Mouse (Mus musculus) erythroblast, embryonic 14.5 days (primary cell): ENCODE data around the gene Ralgds. TPM values are rescaled to one million over a fixed set of nuclear protein-coding genes. Genes with fewer than 3 reads are reported as not detected.

ENCODE experiments used
- H3K27me3 ChIP-seq: 2 replicates; pipeline ENCODE4 v1.6.1; 2012; ENCODE audit warnings: inconsistent platforms; ENCODE audit not compliant: control insufficient read depth
- H3K36me3 ChIP-seq: 2 replicates; pipeline ENCODE4 v1.6.1; 2012; ENCODE audit warnings: mild to moderate bottlenecking, inconsistent platforms; ENCODE audit not compliant: control insufficient read depth
- H3K4me1 ChIP-seq: 2 replicates; pipeline ENCODE4 v1.6.1; 2012; ENCODE audit warnings: inconsistent platforms; ENCODE audit not compliant: control insufficient read depth
- H3K4me3 ChIP-seq: replicated peaks from 2 replicates; pipeline ENCODE3; 2012; ENCODE audit warnings: moderate library complexity, mild to moderate bottlenecking, inconsistent platforms
- H3K9me3 ChIP-seq: 2 replicates; pipeline ENCODE4 v1.6.1; 2012; ENCODE audit warnings: low read length, inconsistent platforms, mixed read lengths; ENCODE audit not compliant: control insufficient read depth
- GATA1 ChIP-seq: IDR thresholded peaks from 2 replicates; pipeline ENCODE4 v1.6.1; 2012; ENCODE audit warnings: low read length, inconsistent platforms, mixed read lengths
- TAL1 ChIP-seq: IDR thresholded peaks from 3 replicates; pipeline ENCODE4 v1.6.1; 2012; ENCODE audit warnings: low read length, inconsistent platforms, mixed read lengths
- polyA plus RNA-seq: library from polyadenylated mRNA; stranded (reverse); fragments of >175 nt; gene quantifications from 2 replicates; pipeline ENCODE4 v1.2.3, GENCODE M21; 2012

Ralgds gene
- polyA plus RNA-seq, 1 experiment, result 0.06 TPM

DNA sequence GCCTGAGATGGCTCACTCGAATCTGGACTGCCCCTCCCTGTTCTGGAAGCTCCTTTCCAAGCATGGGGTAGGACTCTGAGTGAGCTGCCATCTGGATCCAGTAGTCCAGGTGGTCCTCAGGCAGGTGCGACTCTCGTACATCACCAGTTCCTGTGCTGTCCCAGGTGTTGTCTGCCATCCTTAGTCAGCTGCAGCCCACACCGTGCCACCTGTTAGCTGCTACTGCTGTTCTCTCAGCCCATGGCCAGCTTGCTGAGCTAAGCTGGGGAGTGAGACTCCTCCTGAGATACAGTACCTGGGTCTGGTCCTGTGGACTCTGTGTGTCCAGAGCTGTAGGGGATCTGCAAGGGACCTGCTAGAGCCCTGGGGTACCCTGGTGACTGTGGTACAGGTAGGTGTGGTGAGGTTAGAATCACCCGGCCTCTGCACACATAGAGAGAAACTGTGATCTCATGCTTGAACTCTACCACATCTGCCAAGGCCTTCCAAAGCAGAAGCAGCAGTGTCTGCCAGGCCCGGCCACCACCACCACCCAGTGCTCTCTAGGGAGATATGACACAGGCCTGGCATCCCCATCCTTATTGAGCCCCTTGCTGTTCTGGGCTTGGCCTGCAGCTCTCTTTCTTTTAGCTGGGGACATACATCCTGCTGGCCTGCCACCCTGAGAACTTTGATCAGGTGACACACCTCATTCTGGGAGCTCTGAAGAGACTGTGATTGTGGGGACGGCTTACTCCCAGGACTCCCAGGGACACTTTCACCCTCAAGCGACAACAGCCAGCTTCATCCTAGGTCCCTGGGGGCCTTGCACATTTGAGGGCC, 25.3 kb downstream of the Ralgds start:
- Histone ChIP-seq H3K4me1 (peaks cover 5% of the 10 kb centered on the region), H3K9me3 (no peaks in the 10 kb centered on the region), H3K27me3 (peaks cover 12% of the 10 kb centered on the region), H3K4me3 (no peak overlapping the region), H3K36me3 (no peaks in the 10 kb centered on the region)
- TF ChIP-seq GATA1 (no peak), TAL1 (no peak)

DNA sequence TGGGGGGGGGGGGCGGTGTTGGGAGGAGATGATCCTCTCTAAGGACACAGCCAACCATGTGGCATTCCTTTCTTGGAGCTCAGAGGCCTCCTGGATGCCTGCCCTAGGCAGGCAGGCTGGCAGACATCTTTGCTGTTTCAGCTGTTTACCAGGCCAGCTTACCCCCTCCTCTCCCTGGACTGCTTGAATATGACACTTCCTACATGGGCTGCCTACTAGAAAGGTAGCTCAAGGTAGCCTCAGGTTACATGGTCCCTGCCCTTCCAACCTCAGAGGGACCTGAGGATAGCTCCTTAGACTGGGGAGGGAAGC, 25.8 kb downstream of the Ralgds start:
- H3K36me3 ChIP-seq, result no peaks in the 10 kb centered on the region
- no peaks in the 10 kb centered on the region; the same call in 1 of the 2 replicates for H3K4me1 ChIP-seq
- H3K9me3 ChIP-seq, result no peaks in the 10 kb centered on the region
- TF ChIP-seq TAL1 (no peak), GATA1 (no peak)
- H3K4me3 ChIP-seq, result no peak overlapping the region
- peaks cover 6% of the 10 kb centered on the region for H3K27me3 ChIP-seq

DNA sequence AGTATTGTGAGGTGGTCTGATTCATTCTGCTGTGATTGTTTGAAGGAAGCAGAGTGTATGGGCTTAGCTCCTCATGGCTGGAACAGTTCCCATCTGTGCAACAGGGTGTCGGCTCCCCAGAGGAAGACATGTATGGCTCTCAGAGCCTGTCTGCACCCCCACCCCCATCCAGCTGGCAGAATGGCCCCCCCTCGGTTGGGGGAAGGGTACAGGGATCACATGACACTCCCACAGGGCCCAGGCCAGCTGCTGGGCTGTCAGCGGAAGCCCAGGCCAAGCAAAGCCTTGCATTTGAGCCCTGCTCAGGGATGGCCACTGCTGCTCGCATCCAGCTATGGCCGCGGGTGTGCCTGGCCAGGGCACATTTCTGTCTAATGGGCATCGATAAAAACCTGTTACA, 26.3 kb downstream of the Ralgds start:
- no peak for TF ChIP-seq GATA1
- no peak for TF ChIP-seq TAL1
- Histone ChIP-seq H3K9me3 (no peaks in the 10 kb centered on the region), H3K27me3 (peaks cover 2% of the 10 kb centered on the region), H3K4me3 (no peak overlapping the region), H3K4me1 (no peaks in the 10 kb centered on the region; the same call in 1 of the 2 replicates), H3K36me3 (no peaks in the 10 kb centered on the region)

DNA sequence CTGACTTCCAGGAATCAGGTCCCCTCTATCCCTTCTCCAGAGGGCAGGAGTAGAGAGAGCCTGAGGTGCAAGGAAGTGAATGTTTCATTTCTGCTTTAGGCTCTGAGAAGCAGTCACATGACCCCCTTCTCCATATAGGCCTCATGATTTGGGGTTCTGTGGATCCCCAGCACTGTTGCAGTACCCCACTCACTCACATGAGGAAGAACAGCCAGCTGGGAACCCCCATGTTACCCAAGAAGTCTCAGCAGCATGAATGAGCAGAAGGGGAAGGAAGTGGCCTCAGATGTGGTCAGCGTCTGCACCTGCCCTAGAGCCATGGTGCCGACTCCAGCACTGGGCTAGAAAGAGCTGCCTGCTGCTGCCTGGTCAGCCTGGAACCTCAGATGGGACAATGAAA, 27.0 kb downstream of the Ralgds start:
- Histone ChIP-seq H3K4me3 (no peak overlapping the region), H3K36me3 (no peaks in the 10 kb centered on the region), H3K9me3 (no peaks in the 10 kb centered on the region), H3K4me1 (no peaks in the 10 kb centered on the region; the same call in 1 of the 2 replicates), H3K27me3 (no peaks in the 10 kb centered on the region)
- TF ChIP-seq GATA1 (no peak), TAL1 (no peak)

DNA sequence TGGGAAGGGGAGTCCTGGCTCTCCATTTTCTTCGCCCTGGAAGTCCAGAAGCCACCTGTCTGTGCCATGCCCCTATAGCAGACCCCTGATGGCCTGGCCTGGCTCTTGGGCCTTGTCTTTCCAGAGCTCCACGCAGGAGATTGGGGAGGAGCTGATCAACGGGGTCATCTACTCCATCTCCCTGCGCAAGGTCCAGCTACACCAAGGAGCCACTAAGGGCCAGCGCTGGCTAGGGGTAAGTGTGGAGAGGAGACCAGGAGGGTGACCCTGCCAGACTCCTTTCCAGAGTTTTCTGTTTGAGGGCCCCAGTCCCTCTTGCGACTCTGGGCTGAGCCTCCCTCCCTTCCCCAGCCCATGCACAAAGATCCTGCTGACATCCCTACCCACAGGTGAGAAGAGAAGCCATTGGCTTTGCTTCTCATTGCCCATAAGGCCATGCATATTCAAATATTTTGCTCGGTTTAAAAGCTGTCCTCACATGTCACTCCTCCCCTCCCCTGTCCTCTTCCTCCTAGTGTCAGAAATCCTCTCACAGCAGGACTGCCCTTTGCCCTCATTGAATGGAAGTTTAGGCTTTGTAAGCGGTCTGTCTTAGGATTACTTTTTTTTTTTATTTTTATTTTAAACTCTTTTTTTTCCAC, 27.8 kb downstream of the Ralgds start:
- H3K36me3 ChIP-seq, result no peaks in the 10 kb centered on the region
- TF ChIP-seq TAL1 (no peak), GATA1 (no peak)
- H3K4me1 ChIP-seq, result no peaks in the 10 kb centered on the region; the same call in 1 of the 2 replicates

DNA sequence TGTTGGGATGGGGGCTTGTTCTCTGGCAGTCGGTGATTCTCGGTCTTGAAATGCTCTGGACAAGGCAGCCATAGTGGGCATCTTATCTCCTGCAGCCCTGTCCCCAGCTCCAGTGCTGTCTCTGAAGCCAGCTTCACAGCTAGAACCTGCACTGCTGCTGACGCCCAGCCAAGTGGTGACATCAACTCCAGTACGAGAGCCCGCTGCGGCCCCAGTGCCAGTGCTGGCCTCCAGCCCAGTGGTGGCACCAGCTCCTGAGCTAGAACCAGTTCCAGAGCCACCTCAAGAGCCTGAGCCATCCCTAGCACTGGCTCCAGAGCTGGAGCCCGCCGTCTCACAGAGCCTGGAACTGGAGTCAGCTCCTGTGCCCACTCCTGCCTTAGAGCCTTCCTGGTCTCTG, 31.0 kb downstream of the Ralgds start:
- Histone ChIP-seq H3K9me3 (no peaks in the 10 kb centered on the region), H3K4me1 (no peaks in the 10 kb centered on the region), H3K36me3 (no peaks in the 10 kb centered on the region; the same call in 1 of the 2 replicates), H3K27me3 (no peaks in the 10 kb centered on the region), H3K4me3 (no peak overlapping the region)
- TF ChIP-seq GATA1, result no peak
- no peak for TF ChIP-seq TAL1

More for the DNA sequence above, 27.8 kb downstream of the Ralgds start:
- Histone ChIP-seq H3K9me3 (no peaks in the 10 kb centered on the region), H3K27me3 (no peaks in the 10 kb centered on the region), H3K4me3 (no peak overlapping the region)

DNA sequence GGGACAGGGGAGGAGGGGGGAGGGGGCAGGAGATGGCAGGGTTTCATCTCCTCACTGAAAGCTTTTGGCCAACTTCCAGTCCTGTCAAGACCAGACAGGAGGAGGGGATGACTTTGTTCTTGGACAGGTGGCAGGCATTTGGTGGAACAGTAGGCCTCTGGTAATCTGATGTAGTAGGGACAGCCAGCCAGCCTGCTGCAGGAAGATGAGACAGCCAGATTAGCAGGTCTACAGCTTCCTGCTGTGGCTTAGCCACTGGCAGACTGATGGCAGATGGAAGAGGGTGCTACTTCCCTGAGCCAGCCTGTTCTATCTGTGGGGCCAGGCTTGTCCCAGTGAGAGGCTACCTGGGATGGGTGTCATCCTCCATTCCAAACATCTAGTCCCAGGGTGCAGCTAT, 33.1 kb downstream of the Ralgds start:
- Histone ChIP-seq H3K9me3 (no peaks in the 10 kb centered on the region), H3K27me3 (no peaks in the 10 kb centered on the region), H3K4me1 (no peaks in the 10 kb centered on the region), H3K4me3 (no peak overlapping the region), H3K36me3 (no peaks in the 10 kb centered on the region; the same call in 1 of the 2 replicates)
- no peak for TF ChIP-seq TAL1
- TF ChIP-seq GATA1, result no peak

DNA sequence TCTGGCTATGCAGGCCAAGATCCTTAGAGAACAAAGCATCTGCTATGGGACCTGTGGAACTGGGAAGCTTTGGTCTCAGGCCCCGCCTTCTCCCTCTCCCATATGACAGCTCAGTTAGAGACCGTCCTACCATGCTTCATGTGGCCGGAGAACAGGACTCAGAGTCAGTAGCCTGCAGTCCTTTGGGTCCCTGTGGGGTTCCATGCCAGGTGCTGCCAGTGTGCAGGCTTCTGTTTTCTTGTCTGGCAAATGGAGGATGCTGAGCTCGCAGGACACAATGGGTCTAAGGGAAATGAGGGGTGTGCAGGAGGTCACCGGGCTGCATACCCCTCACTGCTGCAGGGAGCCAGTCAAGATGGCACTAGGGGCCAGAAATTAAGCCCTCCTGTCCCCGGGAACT, 33.6 kb downstream of the Ralgds start:
- H3K9me3 ChIP-seq, result no peaks in the 10 kb centered on the region
- TF ChIP-seq TAL1, result no peak
- no peak for TF ChIP-seq GATA1
- no peaks in the 10 kb centered on the region for H3K27me3 ChIP-seq
- H3K4me1 ChIP-seq, result no peaks in the 10 kb centered on the region
- H3K36me3 ChIP-seq, result no peaks in the 10 kb centered on the region; the same call in 1 of the 2 replicates
- no peak overlapping the region for H3K4me3 ChIP-seq
